Mouse (Mus musculus): Measurements from ENCODE around the gene Gm4302. TPM values are rescaled to one million over a fixed set of nuclear protein-coding genes. Genes with fewer than 3 reads are reported as not detected.

Gm4302 gene
- polyA plus RNA-seq (2012; fragmentation: generic; extraction: Trizol) = not detected

DNA sequence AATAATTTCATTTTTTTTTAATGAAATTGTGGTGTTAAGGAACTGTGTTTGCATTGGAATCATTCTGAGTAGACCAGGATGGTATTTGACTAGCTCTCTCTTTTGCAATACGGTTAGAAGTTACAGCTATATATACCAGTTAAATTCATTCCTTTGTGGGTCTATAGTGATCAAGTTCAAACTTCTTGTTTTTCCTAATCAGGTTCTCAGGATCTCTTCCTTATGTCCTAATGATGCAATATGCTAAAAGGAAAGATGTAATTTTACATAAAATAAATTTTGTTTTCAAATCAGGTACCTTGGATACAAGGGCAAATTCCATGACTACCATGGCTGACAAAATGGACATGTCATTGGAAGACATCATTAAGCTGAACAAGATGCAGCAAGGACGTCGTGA lies at the start of gene Gm4302:
TSS of gene Gm4302 (plus strand) at position 301 of the 400 bp plus-strand sequence.

DNA sequence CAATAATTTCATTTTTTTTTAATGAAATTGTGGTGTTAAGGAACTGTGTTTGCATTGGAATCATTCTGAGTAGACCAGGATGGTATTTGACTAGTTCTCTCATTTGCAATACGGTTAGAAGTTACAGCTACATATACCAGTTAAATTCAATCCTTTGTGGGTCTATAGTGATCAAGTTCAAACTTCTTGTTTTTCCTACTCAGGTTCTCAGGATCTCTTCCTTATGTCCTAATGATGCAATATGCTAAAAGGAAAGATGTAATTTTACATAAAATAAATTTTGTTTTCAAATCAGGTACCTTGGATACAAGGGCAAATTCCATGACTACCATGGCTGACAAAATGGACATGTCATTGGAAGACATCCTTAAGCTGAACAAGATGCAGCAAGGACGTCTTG lies 5.3 kb upstream of the Gm4302 start, which contains the start of gene Gm4301:
TSS of gene Gm4301 (plus strand) at position 301 of the 400 bp plus-strand sequence.

DNA sequence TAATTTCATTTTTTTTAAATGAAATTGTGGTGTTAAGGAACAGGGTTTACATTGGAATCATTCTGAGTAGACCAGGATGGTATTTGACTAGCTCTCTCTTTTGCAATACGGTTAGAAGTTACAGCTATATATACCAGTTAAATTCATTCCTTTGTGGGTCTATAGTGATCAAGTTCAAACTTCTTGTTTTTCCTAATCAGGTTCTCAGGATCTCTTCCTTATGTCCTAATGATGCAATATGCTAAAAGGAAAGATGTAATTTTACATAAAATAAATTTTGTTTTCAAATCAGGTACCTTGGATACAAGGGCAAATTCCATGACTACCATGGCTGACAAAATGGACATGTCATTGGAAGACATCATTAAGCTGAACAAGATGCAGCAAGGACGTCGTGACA lies 5.0 kb downstream of the Gm4302 start, which contains the start of gene Gm4303:
TSS of gene Gm4303 (plus strand) at position 301 of the 400 bp plus-strand sequence.

DNA sequence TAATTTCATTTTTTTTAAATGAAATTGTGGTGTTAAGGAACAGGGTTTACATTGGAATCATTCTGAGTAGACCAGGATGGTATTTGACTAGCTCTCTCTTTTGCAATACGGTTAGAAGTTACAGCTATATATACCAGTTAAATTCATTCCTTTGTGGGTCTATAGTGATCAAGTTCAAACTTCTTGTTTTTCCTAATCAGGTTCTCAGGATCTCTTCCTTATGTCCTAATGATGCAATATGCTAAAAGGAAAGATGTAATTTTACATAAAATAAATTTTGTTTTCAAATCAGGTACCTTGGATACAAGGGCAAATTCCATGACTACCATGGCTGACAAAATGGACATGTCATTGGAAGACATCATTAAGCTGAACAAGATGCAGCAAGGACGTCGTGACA lies 10.2 kb downstream of the Gm4302 start, which contains the start of gene Gm4305:
TSS of gene Gm4305 (plus strand) at position 301 of the 400 bp plus-strand sequence.

DNA sequence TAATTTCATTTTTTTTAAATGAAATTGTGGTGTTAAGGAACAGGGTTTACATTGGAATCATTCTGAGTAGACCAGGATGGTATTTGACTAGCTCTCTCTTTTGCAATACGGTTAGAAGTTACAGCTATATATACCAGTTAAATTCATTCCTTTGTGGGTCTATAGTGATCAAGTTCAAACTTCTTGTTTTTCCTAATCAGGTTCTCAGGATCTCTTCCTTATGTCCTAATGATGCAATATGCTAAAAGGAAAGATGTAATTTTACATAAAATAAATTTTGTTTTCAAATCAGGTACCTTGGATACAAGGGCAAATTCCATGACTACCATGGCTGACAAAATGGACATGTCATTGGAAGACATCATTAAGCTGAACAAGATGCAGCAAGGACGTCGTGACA lies 20.4 kb downstream of the Gm4302 start, which contains the start of gene Gm4307:
TSS of gene Gm4307 (plus strand) at position 301 of the 400 bp plus-strand sequence.

DNA sequence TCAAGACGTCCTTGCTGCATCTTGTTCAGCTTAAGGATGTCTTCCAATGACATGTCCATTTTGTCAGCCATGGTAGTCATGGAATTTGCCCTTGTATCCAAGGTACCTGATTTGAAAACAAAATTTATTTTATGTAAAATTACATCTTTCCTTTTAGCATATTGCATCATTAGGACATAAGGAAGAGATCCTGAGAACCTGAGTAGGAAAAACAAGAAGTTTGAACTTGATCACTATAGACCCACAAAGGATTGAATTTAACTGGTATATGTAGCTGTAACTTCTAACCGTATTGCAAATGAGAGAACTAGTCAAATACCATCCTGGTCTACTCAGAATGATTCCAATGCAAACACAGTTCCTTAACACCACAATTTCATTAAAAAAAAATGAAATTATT lies 41.8 kb downstream of the Gm4302 start, which contains the start of gene Gm4312:
TSS of gene Gm4312 (minus strand) at position 101 of the 400 bp plus-strand sequence.

Other genes starting within 250 kb of the Gm4302 start
- not detected for gene Gm4301, start 5.2 kb upstream of the Gm4302 start, polyA plus RNA-seq (2012; fragmentation: generic; extraction: Trizol)
- gene Gm4303, start 5.1 kb downstream of the Gm4302 start, polyA plus RNA-seq (2012; fragmentation: generic; extraction: Trizol) = not detected
- not detected for gene Gm4305, start 10.3 kb downstream of the Gm4302 start, polyA plus RNA-seq (2012; fragmentation: generic; extraction: Trizol)
- gene Gm4307, start 20.5 kb downstream of the Gm4302 start, polyA plus RNA-seq (2012; fragmentation: generic; extraction: Trizol) = not detected
- gene Gm4312, start 41.7 kb downstream of the Gm4302 start, polyA plus RNA-seq (2012; fragmentation: generic; extraction: Trizol) = not detected
- gene Tmtc3, start 146.5 kb downstream of the Gm4302 start, polyA plus RNA-seq (2012; fragmentation: generic; extraction: Trizol) = 1 to 10 TPM in 1 of 2 experiments, under 1 TPM in 1; 0.14 to 1.1 TPM
- under 1 TPM; 0.16 to 0.94 TPM for gene Cep290, start 146.7 kb downstream of the Gm4302 start, polyA plus RNA-seq (2012; fragmentation: generic; extraction: Trizol)
- 1 to 10 TPM in 1 of 2 experiments, under 1 TPM in 1; 0.43 to 3.5 TPM for gene 4930430F08Rik, start 249.6 kb downstream of the Gm4302 start, polyA plus RNA-seq (2012; fragmentation: generic; extraction: Trizol)
- gene 1700017N19Rik, start 249.6 kb downstream of the Gm4302 start, polyA plus RNA-seq (2012; fragmentation: generic; extraction: Trizol) = not detected

All from C3H10T1/2 (cell line).